Mouse (Mus musculus): ENCODE data around the gene Spns1. TPM values are rescaled to one million over a fixed set of nuclear protein-coding genes. Genes with fewer than 3 reads are reported as not detected.
"Not testable (repeated sequence)": the region's sequence is repeated elsewhere in the genome, so short reads cannot be mapped to it uniquely, and the experiment has no call there.

The Spns1 gene
- polyA plus RNA-seq, 1 experiment from 2014 or later, result 31.5 TPM

- 89% methylated on average over 4 of the region's 4 CpGs for WGBS (ENCODE audit: insufficient replicate concordance)
- H3K27me3 ChIP-seq (ENCODE audit: control insufficient read depth, insufficient read depth, low read length), result no peaks in the 10 kb centered on the region; the same call in 1 of the 2 replicates
Observed at GRCm38 (mm10) chr7:126411061-126411460, 33.8 kb upstream of the Spns1 start.

GRCm38 (mm10) chr7:126408686-126409085 lies 31.4 kb upstream of the Spns1 start:
- Histone ChIP-seq H3K27ac (ENCODE audit: low read depth, low read length) (no peak overlapping the region), H3K9me3 (replicated peaks; ENCODE audit: control insufficient read depth, low read length) (no peaks in the 10 kb centered on the region), H3K4me2 (no peak overlapping the region), H3K4me3 (ENCODE audit: low read depth, low read length) (no peak overlapping the region), H3K9ac (ENCODE audit: low read depth, low read length) (no peak overlapping the region), H3K4me1 (ENCODE audit: control insufficient read depth, insufficient read depth, low read length) (no peaks in the 10 kb centered on the region), H3K36me3 (ENCODE audit: control insufficient read depth, insufficient read depth, low read length) (no peaks in the 10 kb centered on the region), H3K27me3 (ENCODE audit: control insufficient read depth, insufficient read depth, low read length) (no peaks in the 10 kb centered on the region; the same call in 1 of the 2 replicates)
- WGBS (ENCODE audit: insufficient replicate concordance), result 76% methylated on average over 2 of the region's 2 CpGs
- ATAC-seq (replicated peaks; ENCODE audit: insufficient number of reproducible peaks, low FRiP score, low TSS enrichment), result no peak

More at GRCm38 (mm10) chr7:126411061-126411460, 33.8 kb upstream of the Spns1 start:
- H3K9me3 ChIP-seq (replicated peaks; ENCODE audit: control insufficient read depth, low read length), result no peaks in the 10 kb centered on the region
- no peak overlapping the region for H3K4me2 ChIP-seq
- no peak overlapping the region for H3K27ac ChIP-seq (ENCODE audit: low read depth, low read length)
- H3K9ac ChIP-seq (ENCODE audit: low read depth, low read length), result no peak overlapping the region
- no peaks in the 10 kb centered on the region for H3K36me3 ChIP-seq (ENCODE audit: control insufficient read depth, insufficient read depth, low read length)
- H3K4me3 ChIP-seq (ENCODE audit: low read depth, low read length), result no peak overlapping the region
- ATAC-seq (replicated peaks; ENCODE audit: insufficient number of reproducible peaks, low FRiP score, low TSS enrichment), result no peak
- H3K4me1 ChIP-seq (ENCODE audit: control insufficient read depth, insufficient read depth, low read length), result no peaks in the 10 kb centered on the region

- not testable (repeated sequence) for H3K4me3 ChIP-seq (ENCODE audit: low read depth, low read length); H3K27ac ChIP-seq (ENCODE audit: low read depth, low read length); H3K4me2 ChIP-seq; H3K27me3 ChIP-seq (ENCODE audit: control insufficient read depth, insufficient read depth, low read length); H3K9ac ChIP-seq (ENCODE audit: low read depth, low read length); H3K4me1 ChIP-seq (ENCODE audit: control insufficient read depth, insufficient read depth, low read length); H3K9me3 ChIP-seq (replicated peaks; ENCODE audit: control insufficient read depth, low read length); H3K36me3 ChIP-seq (ENCODE audit: control insufficient read depth, insufficient read depth, low read length); ATAC-seq (replicated peaks; ENCODE audit: insufficient number of reproducible peaks, low FRiP score, low TSS enrichment)
- WGBS (ENCODE audit: insufficient replicate concordance), result 71% methylated on average over 8 of the region's 8 CpGs
Observed at GRCm38 (mm10) chr7:126402518-126402917, 25.3 kb upstream of the Spns1 start.

GRCm38 (mm10) chr7:126399548-126399947 lies 22.3 kb upstream of the Spns1 start:
- no peak overlapping the region for H3K4me3 ChIP-seq (ENCODE audit: low read depth, low read length)
- 12% methylated on average over 5 of the region's 5 CpGs for WGBS (ENCODE audit: insufficient replicate concordance)
- no peak overlapping the region for H3K27ac ChIP-seq (ENCODE audit: low read depth, low read length)
- H3K27me3 ChIP-seq (ENCODE audit: control insufficient read depth, insufficient read depth, low read length), result no peaks in the 10 kb centered on the region
- 0 out of 2 replicates have a peak, but pooled peaks cover 3% of the 10 kb centered on the region for H3K4me1 ChIP-seq (ENCODE audit: control insufficient read depth, insufficient read depth, low read length)
- no peaks in the 10 kb centered on the region for H3K36me3 ChIP-seq (ENCODE audit: control insufficient read depth, insufficient read depth, low read length)
- H3K9ac ChIP-seq (ENCODE audit: low read depth, low read length), result no peak overlapping the region
- ATAC-seq (replicated peaks; ENCODE audit: insufficient number of reproducible peaks, low FRiP score, low TSS enrichment), result no peak
- no peaks in the 10 kb centered on the region for H3K9me3 ChIP-seq (replicated peaks; ENCODE audit: control insufficient read depth, low read length)
- no peak overlapping the region for H3K4me2 ChIP-seq

- WGBS (ENCODE audit: insufficient replicate concordance), result 78% methylated on average over 4 of the region's 4 CpGs
- H3K27me3 ChIP-seq (ENCODE audit: control insufficient read depth, insufficient read depth, low read length), result no peaks in the 10 kb centered on the region
- no peak for ATAC-seq (replicated peaks; ENCODE audit: insufficient number of reproducible peaks, low FRiP score, low TSS enrichment)
- no peaks in the 10 kb centered on the region for H3K36me3 ChIP-seq (ENCODE audit: control insufficient read depth, insufficient read depth, low read length)
- H3K4me1 ChIP-seq (ENCODE audit: control insufficient read depth, insufficient read depth, low read length), result 0 out of 2 replicates have a peak, but pooled peaks cover 3% of the 10 kb centered on the region
- H3K9ac ChIP-seq (ENCODE audit: low read depth, low read length), result no peak overlapping the region
- H3K4me3 ChIP-seq (ENCODE audit: low read depth, low read length), result no peak overlapping the region
- no peak overlapping the region for H3K4me2 ChIP-seq
- H3K9me3 ChIP-seq (replicated peaks; ENCODE audit: control insufficient read depth, low read length), result no peaks in the 10 kb centered on the region
- H3K27ac ChIP-seq (ENCODE audit: low read depth, low read length), result no peak overlapping the region
Observed at GRCm38 (mm10) chr7:126397822-126398221, 20.6 kb upstream of the Spns1 start.

GRCm38 (mm10) chr7:126397221-126397620 lies 20.0 kb upstream of the Spns1 start:
- no peaks in the 10 kb centered on the region for H3K36me3 ChIP-seq (ENCODE audit: control insufficient read depth, insufficient read depth, low read length)
- no peak overlapping the region for H3K9ac ChIP-seq (ENCODE audit: low read depth, low read length)
- no peaks in the 10 kb centered on the region for H3K27me3 ChIP-seq (ENCODE audit: control insufficient read depth, insufficient read depth, low read length)
- H3K27ac ChIP-seq (ENCODE audit: low read depth, low read length), result no peak overlapping the region
- peak overlapping the region; percentile 51 for H3K4me2 ChIP-seq
- H3K4me1 ChIP-seq (ENCODE audit: control insufficient read depth, insufficient read depth, low read length), result 0 out of 2 replicates have a peak, but pooled peaks cover 3% of the 10 kb centered on the region
- H3K9me3 ChIP-seq (replicated peaks; ENCODE audit: control insufficient read depth, low read length), result no peaks in the 10 kb centered on the region
- peak overlapping the region; percentile 11; the same call in 1 of the 2 replicates for H3K4me3 ChIP-seq (ENCODE audit: low read depth, low read length)
- 36% methylated on average over 6 of the region's 6 CpGs for WGBS (ENCODE audit: insufficient replicate concordance)
- no peak for ATAC-seq (replicated peaks; ENCODE audit: insufficient number of reproducible peaks, low FRiP score, low TSS enrichment)

- no peaks in the 10 kb centered on the region for H3K36me3 ChIP-seq (ENCODE audit: control insufficient read depth, insufficient read depth, low read length)
- H3K4me1 ChIP-seq (ENCODE audit: control insufficient read depth, insufficient read depth, low read length), result 0 out of 2 replicates have a peak, but pooled peaks cover 3% of the 10 kb centered on the region
- peak within 1 kb of the TSS; percentile 77 for H3K4me2 ChIP-seq
- ATAC-seq (replicated peaks; ENCODE audit: insufficient number of reproducible peaks, low FRiP score, low TSS enrichment), result peak; percentile 99
- WGBS (ENCODE audit: insufficient replicate concordance), result under 1% methylated on average over 59 of the region's 59 CpGs
- no peak within 1 kb of the TSS for H3K27ac ChIP-seq (ENCODE audit: low read depth, low read length)
- H3K4me3 ChIP-seq (ENCODE audit: low read depth, low read length), result peak within 1 kb of the TSS; percentile 74
- H3K9ac ChIP-seq (ENCODE audit: low read depth, low read length), result peak within 1 kb of the TSS; percentile 75
- no peaks in the 10 kb centered on the region for H3K27me3 ChIP-seq (ENCODE audit: control insufficient read depth, insufficient read depth, low read length)
- no peaks in the 10 kb centered on the region for H3K9me3 ChIP-seq (replicated peaks; ENCODE audit: control insufficient read depth, low read length)
Observed at GRCm38 (mm10) chr7:126396298-126397119, 19.3 kb upstream of the Spns1 start, which contains the start of gene Nfatc2ip. Gene Nfatc2ip (minus strand): TSS chr7:126396737.

GRCm38 (mm10) chr7:126392086-126392884 lies 15.0 kb upstream of the Spns1 start:
- not testable (repeated sequence) for H3K9ac ChIP-seq (ENCODE audit: low read depth, low read length); H3K9me3 ChIP-seq (replicated peaks; ENCODE audit: control insufficient read depth, low read length); H3K4me3 ChIP-seq (ENCODE audit: low read depth, low read length); H3K4me1 ChIP-seq (ENCODE audit: control insufficient read depth, insufficient read depth, low read length); H3K27me3 ChIP-seq (ENCODE audit: control insufficient read depth, insufficient read depth, low read length); ATAC-seq (replicated peaks; ENCODE audit: insufficient number of reproducible peaks, low FRiP score, low TSS enrichment); H3K4me2 ChIP-seq; H3K27ac ChIP-seq (ENCODE audit: low read depth, low read length)
- WGBS (ENCODE audit: insufficient replicate concordance), result 88% methylated on average over 7 of the region's 7 CpGs
- peaks cover 11% of the 10 kb centered on the region for H3K36me3 ChIP-seq (ENCODE audit: control insufficient read depth, insufficient read depth, low read length)

All from heart, embryonic 11.5 days (tissue).